Mouse (Mus musculus): ENCODE data around the gene Sdc3.
A peak's percentile ranks its signal among the peaks of the same experiment; 100 is the strongest.

DNA sequence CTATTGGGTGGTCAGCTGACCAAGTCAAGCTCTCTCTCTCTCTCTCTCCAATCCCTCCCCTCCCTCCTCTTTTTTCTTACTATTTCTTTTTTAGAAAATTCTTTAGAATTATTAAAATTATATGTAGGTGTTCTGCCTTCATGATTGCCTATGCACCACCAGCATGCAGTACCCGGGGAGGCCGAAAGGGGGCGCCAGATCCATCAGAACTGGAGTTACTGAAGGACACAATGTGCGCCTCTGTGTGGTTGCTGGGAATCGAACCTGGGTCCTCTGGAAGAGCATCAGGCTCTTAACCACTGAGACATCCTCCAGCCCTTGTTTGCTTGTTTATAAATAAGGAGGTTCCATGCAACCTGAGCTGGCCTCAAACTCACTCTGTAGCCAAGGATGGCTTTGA, 81.1 kb downstream of the Sdc3 start:
- TF ChIP-seq CTCF (IDR thresholded peaks at IDR 0.05; ENCODE audit: control insufficient read depth, insufficient read depth, insufficient replicate concordance, low read depth, low read length), result peak; percentile 86
- TF ChIP-seq POLR2A (IDR thresholded peaks at IDR 0.05; ENCODE audit: control insufficient read depth, low read depth, low read length), result no peak

Measured in testis, adult 2 months (tissue).